Mouse (Mus musculus): ENCODE measurements around the gene Gm17617. TPM values are rescaled to one million over a fixed set of nuclear protein-coding genes. Genes with fewer than 3 reads are reported as not detected.

Gene Gm17617
- polyA plus RNA-seq, 1 experiment from 2014 or later: not detected

GRCm38 (mm10) chr13:55167798-55168197, 34.5 kb upstream of the Gm17617 start:
- Histone ChIP-seq H3K4me3 (ENCODE audit: low read depth, low read length) (no peak overlapping the region), H3K27me3 (replicated peaks; ENCODE audit: control insufficient read depth, insufficient read depth, low read length) (no peaks in the 10 kb centered on the region), H3K36me3 (ENCODE audit: control insufficient read depth, insufficient read depth) (0 out of 2 replicates have a peak, but pooled peaks cover 6% of the 10 kb centered on the region), H3K9me3 (ENCODE audit: control insufficient read depth) (no peaks in the 10 kb centered on the region), H3K4me1 (replicated peaks; ENCODE audit: control insufficient read depth, insufficient read depth, low read length) (no peaks in the 10 kb centered on the region), H3K4me2 (replicated peaks; ENCODE audit: low read depth) (no peak overlapping the region), H3K27ac (ENCODE audit: low read depth, low read length) (no peak overlapping the region), H3K9ac (ENCODE audit: low read depth, low read length) (no peak overlapping the region)
- WGBS: 85% methylated on average over 11 of the region's 11 CpGs
- no peak for ATAC-seq
- no peak for TF ChIP-seq CTCF (IDR thresholded peaks at IDR 0.05; ENCODE audit: low read depth)

DNA sequence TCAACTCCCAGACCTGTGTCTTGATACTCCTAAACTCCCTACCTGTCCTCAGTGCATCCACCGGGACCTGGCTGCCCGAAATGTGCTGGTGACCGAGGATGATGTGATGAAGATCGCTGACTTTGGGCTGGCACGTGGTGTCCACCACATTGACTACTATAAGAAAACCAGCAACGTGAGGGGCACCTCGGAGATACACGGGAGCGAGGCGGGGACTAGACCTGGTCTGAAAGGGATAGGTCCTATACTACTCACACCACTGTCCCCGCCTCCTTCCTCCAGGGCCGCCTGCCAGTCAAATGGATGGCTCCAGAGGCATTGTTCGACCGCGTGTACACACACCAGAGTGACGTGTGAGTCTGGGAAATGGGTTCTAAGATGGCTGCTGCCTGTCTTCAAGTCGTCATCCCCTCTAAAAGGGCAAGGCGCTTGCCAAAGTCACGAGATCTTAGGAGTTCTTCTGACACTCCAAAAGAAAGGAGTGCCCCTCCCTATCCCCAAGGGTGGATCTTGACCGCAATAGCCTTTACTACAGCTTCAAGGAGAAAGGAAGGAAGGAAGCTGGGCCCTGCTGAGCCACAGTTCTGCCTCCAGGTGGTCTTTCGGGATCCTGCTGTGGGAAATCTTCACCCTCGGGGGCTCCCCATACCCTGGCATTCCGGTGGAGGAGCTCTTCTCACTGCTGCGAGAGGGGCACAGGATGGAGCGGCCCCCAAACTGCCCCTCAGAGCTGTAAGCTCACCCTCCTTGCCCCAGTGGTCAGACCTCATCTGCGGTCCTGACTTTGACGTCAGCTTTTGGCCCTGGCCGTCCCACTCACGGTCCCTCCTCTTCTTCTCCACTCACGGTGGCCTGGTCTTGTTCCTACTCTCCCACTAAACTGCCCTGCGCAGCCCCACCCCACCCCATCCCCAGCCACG, 33.7 kb upstream of the Gm17617 start:
- 88% methylated on average over 32 of the region's 32 CpGs for WGBS
- ATAC-seq: no peak
- TF ChIP-seq CTCF (IDR thresholded peaks at IDR 0.05; ENCODE audit: low read depth): no peak
- no peaks in the 10 kb centered on the region for H3K9me3 ChIP-seq (ENCODE audit: control insufficient read depth)
- H3K27me3 ChIP-seq (replicated peaks; ENCODE audit: control insufficient read depth, insufficient read depth, low read length): no peaks in the 10 kb centered on the region
- 0 out of 2 replicates have a peak, but pooled peaks cover 6% of the 10 kb centered on the region for H3K36me3 ChIP-seq (ENCODE audit: control insufficient read depth, insufficient read depth)
- no peak overlapping the region for H3K27ac ChIP-seq (ENCODE audit: low read depth, low read length)
- H3K9ac ChIP-seq (ENCODE audit: low read depth, low read length): no peak overlapping the region
- no peaks in the 10 kb centered on the region for H3K4me1 ChIP-seq (replicated peaks; ENCODE audit: control insufficient read depth, insufficient read depth, low read length)
- H3K4me2 ChIP-seq (replicated peaks; ENCODE audit: low read depth): no peak overlapping the region
- no peak overlapping the region for H3K4me3 ChIP-seq (ENCODE audit: low read depth, low read length)

DNA sequence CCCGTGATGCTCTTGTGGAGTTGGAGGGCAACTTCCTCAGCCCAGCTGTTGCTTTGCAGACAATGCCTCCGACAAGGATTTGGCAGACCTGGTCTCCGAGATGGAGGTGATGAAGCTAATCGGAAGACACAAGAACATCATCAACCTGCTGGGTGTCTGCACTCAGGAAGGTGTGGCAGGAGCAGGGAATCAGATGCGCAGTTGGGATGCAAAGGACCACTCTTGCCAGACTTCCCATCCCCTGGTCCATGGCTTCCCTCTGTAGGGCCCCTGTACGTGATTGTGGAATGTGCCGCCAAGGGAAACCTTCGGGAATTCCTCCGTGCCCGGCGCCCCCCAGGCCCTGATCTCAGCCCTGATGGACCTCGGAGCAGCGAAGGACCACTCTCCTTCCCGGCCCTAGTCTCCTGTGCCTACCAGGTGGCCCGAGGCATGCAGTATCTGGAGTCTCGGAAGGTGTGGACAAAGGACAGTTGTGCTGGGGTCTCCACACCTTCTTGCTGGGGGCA, 32.5 kb upstream of the Gm17617 start:
- no peaks in the 10 kb centered on the region for H3K4me1 ChIP-seq (replicated peaks; ENCODE audit: control insufficient read depth, insufficient read depth, low read length)
- 92% methylated on average over 16 of the region's 16 CpGs for WGBS
- peaks cover 10% of the 10 kb centered on the region; the same call in 1 of the 2 replicates for H3K36me3 ChIP-seq (ENCODE audit: control insufficient read depth, insufficient read depth)
- ATAC-seq: no peak
- no peak for TF ChIP-seq CTCF (IDR thresholded peaks at IDR 0.05; ENCODE audit: low read depth)
- H3K4me3 ChIP-seq (ENCODE audit: low read depth, low read length): no peak overlapping the region
- H3K27me3 ChIP-seq (replicated peaks; ENCODE audit: control insufficient read depth, insufficient read depth, low read length): no peaks in the 10 kb centered on the region
- no peak overlapping the region for H3K9ac ChIP-seq (ENCODE audit: low read depth, low read length)
- no peak overlapping the region for H3K27ac ChIP-seq (ENCODE audit: low read depth, low read length)
- no peaks in the 10 kb centered on the region for H3K9me3 ChIP-seq (ENCODE audit: control insufficient read depth)
- H3K4me2 ChIP-seq (replicated peaks; ENCODE audit: low read depth): no peak overlapping the region

DNA sequence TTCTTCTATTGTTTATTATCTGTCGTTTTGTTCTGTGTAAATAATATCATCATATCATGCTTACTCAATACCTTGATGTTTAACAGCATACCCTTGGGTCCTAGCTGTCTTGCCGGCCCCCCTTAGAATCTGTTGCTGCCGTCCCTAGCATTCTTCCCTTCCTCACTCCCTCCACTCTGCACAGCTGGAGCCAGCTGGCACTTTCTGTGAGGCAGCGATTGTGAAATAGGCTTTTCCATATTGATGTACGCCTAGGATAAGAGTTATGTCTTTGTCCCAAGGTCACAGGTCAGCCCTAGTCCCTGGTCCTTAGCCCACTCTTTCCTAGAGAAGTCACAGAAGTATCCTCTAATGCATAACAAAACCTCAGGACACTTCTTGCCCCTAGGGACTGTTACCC, 30.2 kb upstream of the Gm17617 start:
- Histone ChIP-seq H3K36me3 (ENCODE audit: control insufficient read depth, insufficient read depth) (peaks cover 10% of the 10 kb centered on the region; the same call in 1 of the 2 replicates), H3K9ac (ENCODE audit: low read depth, low read length) (no peak overlapping the region), H3K4me2 (replicated peaks; ENCODE audit: low read depth) (no peak overlapping the region), H3K4me3 (ENCODE audit: low read depth, low read length) (no peak overlapping the region), H3K27me3 (replicated peaks; ENCODE audit: control insufficient read depth, insufficient read depth, low read length) (no peaks in the 10 kb centered on the region), H3K4me1 (replicated peaks; ENCODE audit: control insufficient read depth, insufficient read depth, low read length) (no peaks in the 10 kb centered on the region), H3K27ac (ENCODE audit: low read depth, low read length) (no peak overlapping the region), H3K9me3 (ENCODE audit: control insufficient read depth) (no peaks in the 10 kb centered on the region)
- no peak for TF ChIP-seq CTCF (IDR thresholded peaks at IDR 0.05; ENCODE audit: low read depth)
- 50% methylated on average over 5 of the region's 5 CpGs for WGBS
- ATAC-seq: no peak

DNA sequence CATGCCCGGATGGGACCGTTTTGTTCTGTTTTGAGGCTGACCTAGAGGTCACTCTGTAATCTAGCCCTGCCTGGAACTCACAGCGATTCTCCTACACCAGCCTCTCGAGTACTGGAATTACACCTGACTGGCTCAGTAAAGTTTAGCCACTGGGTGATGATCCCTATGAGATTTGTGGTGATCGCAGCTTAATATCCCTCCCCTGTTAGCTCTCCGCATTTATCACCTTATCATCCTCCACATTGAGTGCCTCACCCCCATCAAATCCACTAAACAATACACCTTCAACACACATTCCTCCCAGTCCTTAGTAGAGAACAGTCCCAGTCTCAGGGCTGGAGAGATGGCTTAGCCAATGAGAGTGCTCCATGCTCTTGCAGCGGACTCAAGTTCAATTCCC, 29.0 kb upstream of the Gm17617 start:
- no peak overlapping the region for H3K4me2 ChIP-seq (replicated peaks; ENCODE audit: low read depth)
- H3K9ac ChIP-seq (ENCODE audit: low read depth, low read length): no peak overlapping the region
- no peak overlapping the region for H3K27ac ChIP-seq (ENCODE audit: low read depth, low read length)
- ATAC-seq: no peak
- TF ChIP-seq CTCF (IDR thresholded peaks at IDR 0.05; ENCODE audit: low read depth): no peak
- no peaks in the 10 kb centered on the region for H3K4me1 ChIP-seq (replicated peaks; ENCODE audit: control insufficient read depth, insufficient read depth, low read length)
- no peak overlapping the region for H3K4me3 ChIP-seq (ENCODE audit: low read depth, low read length)
- 67% methylated on average over 7 of the region's 7 CpGs for WGBS
- H3K36me3 ChIP-seq (ENCODE audit: control insufficient read depth, insufficient read depth): peaks cover 10% of the 10 kb centered on the region; the same call in 1 of the 2 replicates
- no peaks in the 10 kb centered on the region for H3K9me3 ChIP-seq (ENCODE audit: control insufficient read depth)
- H3K27me3 ChIP-seq (replicated peaks; ENCODE audit: control insufficient read depth, insufficient read depth, low read length): no peaks in the 10 kb centered on the region

DNA sequence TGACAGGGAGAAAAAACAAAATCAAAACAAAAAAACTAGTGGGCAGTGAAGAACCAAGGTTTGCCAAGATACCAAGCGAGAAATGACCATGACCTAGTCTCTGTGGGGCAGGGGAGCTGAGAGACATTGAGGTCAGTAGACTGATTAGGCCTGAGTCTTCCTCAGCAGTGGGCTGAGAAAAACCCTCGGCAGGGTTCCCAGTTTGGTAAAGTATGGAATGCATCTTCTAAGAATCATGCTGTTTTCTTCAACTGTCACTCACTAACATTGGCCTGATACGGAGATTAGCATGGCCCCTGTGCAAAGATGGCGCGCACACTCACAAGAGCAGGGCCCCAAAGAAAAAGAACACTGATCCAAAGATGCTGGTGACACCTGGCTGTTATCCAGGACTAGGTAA, 20.6 kb upstream of the Gm17617 start:
- Histone ChIP-seq H3K9ac (ENCODE audit: low read depth, low read length) (no peak overlapping the region), H3K4me3 (ENCODE audit: low read depth, low read length) (no peak overlapping the region), H3K9me3 (ENCODE audit: control insufficient read depth) (no peaks in the 10 kb centered on the region), H3K36me3 (ENCODE audit: control insufficient read depth, insufficient read depth) (peaks cover 8% of the 10 kb centered on the region; the same call in 1 of the 2 replicates), H3K27ac (ENCODE audit: low read depth, low read length) (no peak overlapping the region), H3K4me1 (replicated peaks; ENCODE audit: control insufficient read depth, insufficient read depth, low read length) (no peaks in the 10 kb centered on the region; the same call in 1 of the 2 replicates), H3K27me3 (replicated peaks; ENCODE audit: control insufficient read depth, insufficient read depth, low read length) (no peaks in the 10 kb centered on the region), H3K4me2 (replicated peaks; ENCODE audit: low read depth) (peak overlapping the region; percentile 95)
- 70% methylated on average over 5 of the region's 5 CpGs for WGBS
- TF ChIP-seq CTCF (IDR thresholded peaks at IDR 0.05; ENCODE audit: low read depth): no peak
- ATAC-seq: no peak

All from intestine, postnatal 0 days (tissue).